Mouse (Mus musculus) megakaryocyte-erythroid progenitor cell, adult 5-6 weeks (primary cell): Measurements from ENCODE around the gene Hsf2. TPM values are rescaled to one million over a fixed set of nuclear protein-coding genes. Genes with fewer than 3 reads are reported as not detected.
"Not testable (repeated sequence)": the region's sequence is repeated elsewhere in the genome, so short reads cannot be mapped to it uniquely, and the experiment has no call there.

Source experiments
- ATAC-seq: replicated peaks from 2 replicates; pipeline ENCODE4 v1.8.0; 2016; ENCODE audit warnings: mild to moderate bottlenecking, inconsistent platforms; ENCODE audit not compliant: severe bottlenecking, poor library complexity, low FRiP score, low TSS enrichment
- total RNA-seq, 2 experiments: library from RNA; stranded (forward) in 1 of 2; stranded (reverse) in 1 of 2; fragments of 200-1000, 215-1000 nt in 1 of 2; fragments of >200 nt in 1 of 2; fragmentation: Nextera tagmentation in 1 of 2; gene quantifications; 2 replicates each; pipeline ENCODE4 v1.2.3; 2014 to 2017

The Hsf2 gene
- total RNA-seq, 2 experiments from 2014 or later = 11.6 to 11.7 TPM

DNA sequence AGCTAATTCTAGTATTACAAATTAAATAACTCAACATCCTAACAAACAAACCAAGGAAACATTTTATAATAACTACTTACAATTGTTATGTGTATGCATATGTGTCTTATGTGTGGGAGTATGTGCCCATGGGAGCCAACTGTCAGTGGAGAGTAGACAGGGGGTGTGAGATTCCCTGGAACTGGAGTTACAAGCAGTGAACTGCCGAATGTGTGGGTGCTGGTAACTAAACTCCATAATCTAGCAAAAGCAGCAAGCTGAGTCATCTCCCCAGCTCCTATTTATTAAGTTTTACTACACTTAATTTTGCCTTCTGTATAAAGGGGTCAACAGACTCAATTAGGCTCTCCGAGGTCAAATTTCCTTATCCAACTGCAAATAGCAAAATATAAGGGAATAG, 44.9 kb downstream of the Hsf2 start:
- ATAC-seq = 0 out of 2 replicates have a peak, but pooled peaks have one; percentile 21

DNA sequence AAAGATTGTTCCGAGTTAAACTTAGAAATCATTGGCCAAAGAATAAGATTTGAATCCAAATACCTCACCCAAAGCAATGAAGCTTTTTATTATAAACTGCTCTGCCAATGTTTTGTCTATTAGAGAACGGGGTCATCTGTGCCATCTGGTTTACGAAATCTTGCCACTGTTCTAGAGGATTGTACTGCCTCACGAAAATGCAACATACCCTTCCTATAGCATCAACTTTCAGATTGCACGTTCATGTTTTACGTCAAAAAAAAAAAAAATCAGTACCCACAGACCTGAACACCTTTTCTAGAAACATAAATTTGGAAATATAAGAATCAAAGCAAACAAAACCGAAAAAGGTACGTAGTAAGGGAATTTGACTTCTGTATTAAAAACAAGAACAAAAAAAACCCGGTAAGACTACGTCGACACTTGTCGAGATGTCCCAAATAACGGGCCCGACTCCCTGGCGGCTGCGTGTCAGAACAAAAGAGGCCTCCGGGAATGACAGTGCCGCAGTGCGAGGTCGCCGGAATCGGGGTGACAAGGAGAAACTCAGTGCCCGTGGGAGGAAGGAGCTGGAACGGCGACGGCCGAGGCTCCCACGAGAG, 45.5 kb downstream of the Hsf2 start:
- ATAC-seq = no peak

DNA sequence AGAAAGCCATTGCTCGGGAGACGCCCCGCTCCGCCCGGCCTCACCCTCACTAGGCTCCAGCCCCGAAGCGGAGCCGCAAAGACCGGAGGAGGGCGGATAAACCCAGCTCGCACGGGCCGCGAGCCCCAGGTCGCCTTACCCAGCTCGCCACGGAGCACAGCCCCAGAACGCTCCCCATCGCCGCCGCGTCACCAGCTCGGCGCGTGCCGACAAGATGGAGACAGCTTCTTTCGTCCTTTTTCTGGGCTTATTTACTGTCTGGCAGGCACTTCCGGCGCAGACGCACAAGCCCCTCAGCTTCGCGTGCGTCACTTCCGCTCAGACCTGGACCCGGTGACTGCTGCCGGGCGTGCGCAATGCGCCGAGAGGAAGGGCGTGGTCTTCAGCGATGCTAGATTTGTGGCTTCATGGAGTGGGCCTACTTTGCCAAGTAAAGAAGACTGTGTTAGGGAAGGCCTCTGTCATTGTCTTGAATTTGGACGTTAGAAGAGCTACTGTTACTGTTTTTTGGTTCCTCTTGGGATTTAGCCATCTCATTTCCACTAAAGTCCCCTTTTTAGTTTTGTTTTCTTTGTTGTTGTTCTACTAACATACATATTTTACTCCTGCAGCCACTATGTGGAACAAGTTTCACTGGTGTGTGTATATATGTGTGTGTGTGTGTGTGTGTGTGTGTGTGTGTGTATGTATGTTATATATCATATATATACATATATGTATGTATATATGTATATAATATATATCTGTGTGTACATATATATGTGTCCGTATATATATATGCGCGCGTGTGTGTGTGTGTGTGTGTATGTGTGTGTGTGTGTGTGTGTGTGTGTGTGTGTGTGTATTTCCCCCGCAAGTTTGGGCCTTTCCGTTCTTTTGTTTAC, 46.3 kb downstream of the Hsf2 start, which contains the start of gene Serinc1:
TSS of gene Serinc1 (minus strand) at position 313 of the 884 bp plus-strand sequence.
- ATAC-seq = peak; percentile 99

DNA sequence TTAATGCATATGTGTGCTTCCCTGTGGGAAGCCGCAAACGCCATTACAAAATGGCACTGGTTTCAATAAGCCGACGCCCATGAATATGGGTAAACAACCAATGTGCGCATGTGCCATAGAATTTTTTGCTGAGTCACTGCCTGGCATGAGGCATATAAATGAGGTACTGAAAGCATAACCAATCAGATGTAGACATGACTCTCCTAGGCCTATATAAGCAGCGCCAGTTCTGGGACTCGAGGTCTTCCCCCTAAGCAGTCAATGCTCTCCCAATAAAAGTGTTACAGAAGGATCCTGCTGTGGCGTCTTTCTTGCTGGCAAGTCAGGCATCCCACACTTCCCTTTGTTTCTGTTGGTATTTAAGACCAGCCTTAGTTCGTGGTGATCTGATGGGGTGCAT, 57.7 kb downstream of the Hsf2 start:
- ATAC-seq = not testable (repeated sequence)

DNA sequence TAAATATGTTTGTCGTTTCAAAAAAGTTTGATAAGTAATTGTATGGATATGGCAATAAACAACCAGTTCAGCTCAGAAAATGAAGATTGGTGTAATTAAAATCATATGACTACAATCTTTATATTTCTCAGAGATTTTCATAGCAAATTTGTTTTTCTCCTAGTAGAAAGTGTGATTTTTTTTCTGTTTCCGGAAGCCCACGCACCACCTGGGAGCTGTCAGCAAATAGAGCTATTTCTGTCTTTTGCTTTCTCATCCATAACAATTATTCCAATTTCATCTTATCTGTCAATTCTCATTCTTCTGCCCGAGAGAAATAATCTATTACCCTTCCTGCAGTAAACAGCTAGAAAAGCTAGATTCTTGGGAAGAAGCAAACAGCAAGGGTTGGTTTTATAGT, 63.4 kb downstream of the Hsf2 start:
- ATAC-seq = no peak

DNA sequence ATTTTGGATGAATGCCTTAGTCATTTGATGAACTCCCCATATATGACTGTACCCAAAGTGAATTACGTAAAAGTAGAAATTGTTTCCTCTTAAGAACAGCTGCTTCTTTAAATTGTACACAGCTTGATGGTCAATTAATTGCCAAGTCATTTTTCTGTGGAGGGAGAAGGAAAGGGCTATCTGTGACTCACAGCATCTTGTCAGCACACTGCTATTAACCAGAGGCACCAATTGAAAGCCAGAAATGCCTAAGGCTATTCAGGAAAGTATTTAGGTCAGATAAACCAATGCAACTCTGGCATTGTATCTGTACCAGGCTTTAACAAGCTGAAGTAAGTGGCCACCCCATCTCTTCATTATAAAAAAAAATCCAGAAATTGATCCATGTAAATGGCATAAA, 67.5 kb downstream of the Hsf2 start:
- ATAC-seq = no peak

DNA sequence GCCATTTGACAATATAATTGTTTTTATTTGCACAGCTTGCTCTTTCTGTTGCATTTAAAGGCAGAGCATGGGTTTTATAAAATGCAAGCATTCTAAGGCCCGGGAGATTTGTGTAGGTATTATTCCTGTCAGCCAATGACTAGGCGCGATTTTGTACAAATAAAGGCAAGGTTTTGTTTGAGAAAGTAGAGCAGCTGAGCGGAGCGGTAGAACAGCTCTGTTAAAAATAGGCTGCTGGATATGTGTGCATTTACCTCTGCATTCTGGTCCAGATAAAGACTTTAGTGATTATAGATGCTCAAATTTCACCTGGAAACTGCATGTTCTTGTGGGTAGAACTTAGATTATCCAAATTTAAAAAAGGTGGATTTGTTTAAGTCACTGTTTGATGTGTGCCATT, 71.4 kb downstream of the Hsf2 start:
- no peak for ATAC-seq

Other genes with a start within 250 kb of the Hsf2 start
- 38.5 and 50.6 TPM in 2 replicates for gene Serinc1, start 46.1 kb downstream of the Hsf2 start, total RNA-seq (2014; fragmentation: Nextera tagmentation)
- 67.5 and 73.9 TPM in 2 replicates for gene Serinc1, start 46.1 kb downstream of the Hsf2 start, total RNA-seq (2017)
- gene Pkib, start 145.6 kb downstream of the Hsf2 start, total RNA-seq (2014; fragmentation: Nextera tagmentation) = not detected in 2 replicates
- 4.1 TPM in 1 of 2 replicates, not detected in the other for gene Pkib, start 145.6 kb downstream of the Hsf2 start, total RNA-seq (2017)